Mouse (Mus musculus): Measurements from ENCODE around the gene Tcf7l1.

The Tcf7l1 gene

DNA sequence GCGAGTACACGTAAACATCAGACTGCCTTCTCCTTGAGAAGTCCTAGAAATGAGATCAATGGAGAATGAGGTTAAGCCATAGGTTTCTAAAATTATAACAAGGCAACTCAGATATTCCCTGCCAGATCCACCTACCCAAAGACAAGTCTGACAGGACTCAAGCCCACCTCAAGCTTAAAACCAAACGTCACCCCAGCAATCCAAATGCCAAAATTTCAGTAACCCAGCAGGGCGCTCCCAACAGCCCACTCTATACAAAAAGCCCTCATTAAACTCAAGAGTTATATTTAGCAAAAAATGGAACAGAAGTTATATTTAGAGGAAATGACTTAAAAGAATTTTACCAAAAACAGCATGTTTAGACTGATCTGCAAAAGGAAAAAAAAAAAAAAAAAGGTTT is 5.3 kb downstream of the Tcf7l1 start:
- DNase-seq, result no peak

DNA sequence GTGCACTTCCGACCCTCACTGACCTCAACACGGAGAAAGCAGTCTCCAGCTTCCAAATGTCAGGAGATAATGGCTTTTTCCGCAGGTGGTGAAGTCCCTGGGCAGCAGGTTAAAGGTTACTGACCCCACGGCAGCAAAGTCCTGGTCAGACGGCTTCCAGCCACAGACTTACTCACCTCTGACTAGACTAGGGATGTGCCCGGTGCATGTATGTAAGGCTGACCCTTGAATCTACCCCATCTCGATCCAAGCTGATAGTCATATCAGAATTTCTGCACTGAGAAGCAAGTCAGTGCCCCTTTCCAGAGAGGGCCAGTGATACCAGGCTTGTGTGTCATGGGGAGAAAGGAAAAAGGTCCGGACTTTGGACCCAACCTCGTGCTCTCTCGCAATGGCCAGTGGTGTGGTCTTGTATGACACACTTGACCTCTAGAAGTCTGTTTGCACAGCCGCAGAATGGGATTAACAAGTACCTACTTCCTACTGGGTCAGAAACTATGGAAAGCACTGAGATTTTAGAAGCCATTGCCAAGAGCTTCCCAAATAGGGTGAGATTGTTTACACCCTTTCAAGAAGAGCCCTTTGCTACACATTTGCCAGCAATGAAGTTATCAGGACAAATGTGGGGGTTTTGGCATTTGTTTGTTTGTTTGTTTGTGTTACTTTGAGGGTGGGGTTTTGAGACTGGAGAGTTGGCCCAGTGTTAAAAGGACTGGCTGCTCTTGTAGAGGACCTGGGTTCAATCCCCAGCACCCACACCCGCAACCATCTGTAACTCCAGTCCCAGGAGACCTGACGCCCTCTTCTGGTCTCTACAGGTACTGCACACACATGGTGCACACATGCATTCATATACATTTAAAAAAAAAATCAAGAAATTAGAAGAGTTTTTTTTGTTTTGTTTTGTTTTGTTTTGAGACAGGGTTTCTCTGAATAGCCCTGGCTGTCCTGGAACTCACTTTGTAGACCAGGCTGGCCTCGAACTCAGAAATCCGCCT is 10.0 kb downstream of the Tcf7l1 start:
- DNase-seq, result no peak

DNA sequence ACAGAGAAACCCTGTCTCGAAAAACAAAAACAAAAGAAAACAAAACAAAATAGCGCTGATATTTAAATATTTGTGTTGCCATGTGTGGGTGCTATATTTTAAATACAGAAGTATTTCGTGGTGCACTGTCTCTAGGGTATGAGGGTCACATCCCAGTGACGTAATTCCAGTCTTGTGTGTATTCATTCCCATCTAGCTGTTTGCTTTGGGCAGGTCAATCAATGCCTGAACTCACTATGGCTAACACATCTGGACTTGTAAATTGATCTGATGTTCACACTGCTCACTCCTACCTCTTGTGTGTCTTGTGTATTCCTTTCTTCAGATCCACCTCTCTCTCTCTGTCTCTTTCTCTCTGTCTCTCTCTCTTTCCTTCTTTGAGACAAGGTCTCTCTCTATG is 11.8 kb downstream of the Tcf7l1 start:
- DNase-seq, result no peak

DNA sequence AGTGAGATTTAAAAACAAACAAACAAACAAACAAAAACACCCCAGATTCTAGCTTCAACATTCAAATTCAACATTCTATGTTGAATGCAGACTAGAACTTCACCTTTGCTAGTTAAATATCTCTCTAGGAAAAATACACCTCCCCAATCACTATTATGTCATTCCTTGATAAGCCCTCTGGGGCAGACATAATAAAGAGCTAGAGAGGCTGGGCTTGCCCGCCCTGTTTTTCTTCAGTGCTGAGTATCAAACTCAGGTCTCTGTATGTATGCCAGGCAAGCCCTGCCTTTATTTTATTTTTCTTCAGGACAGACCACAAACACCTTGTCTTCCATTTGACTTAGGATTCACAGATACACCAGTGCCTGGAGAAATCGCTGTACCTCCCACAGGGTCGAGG is 14.8 kb downstream of the Tcf7l1 start:
- no peak for DNase-seq

DNA sequence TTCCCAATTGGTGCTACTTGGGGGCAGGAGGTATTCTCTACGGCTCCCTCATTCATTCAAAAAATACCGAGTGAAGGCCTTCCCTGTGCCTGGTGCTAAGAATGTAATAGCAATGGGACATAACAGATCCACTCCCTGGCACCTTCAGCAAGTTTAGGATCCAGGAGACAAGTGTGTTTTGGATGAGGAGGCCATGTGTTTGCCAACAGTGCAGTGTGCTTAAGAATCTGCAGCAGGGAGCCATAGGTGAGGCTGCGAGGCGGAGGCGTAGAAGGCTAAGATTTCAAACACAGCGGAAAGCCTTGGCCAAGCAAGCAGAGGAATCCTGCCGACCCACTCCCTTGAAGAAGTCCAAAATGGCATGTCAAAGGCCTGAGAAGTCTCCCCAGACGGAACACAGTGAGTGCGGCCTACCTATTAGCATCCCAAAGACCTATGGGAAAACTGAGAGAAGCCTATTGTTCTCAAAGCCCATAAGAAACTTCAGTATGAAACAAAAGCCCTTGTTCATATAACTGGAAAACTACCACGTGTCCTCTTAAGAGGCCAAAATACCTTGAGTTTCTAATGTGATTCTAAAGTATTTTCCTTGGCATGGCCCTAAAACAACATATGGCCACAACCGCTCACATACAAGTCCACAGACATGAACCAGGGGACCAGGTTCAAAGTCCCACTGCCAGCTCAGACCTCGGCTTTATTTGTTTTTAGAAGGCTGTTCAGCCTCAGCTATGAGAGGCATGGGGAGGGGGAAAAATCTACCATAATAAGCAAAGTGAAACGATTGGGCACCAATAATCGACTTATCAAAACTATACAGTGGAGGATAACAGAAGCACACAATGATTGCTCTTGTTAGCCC is 18.9 kb downstream of the Tcf7l1 start:
- no peak for DNase-seq

DNA sequence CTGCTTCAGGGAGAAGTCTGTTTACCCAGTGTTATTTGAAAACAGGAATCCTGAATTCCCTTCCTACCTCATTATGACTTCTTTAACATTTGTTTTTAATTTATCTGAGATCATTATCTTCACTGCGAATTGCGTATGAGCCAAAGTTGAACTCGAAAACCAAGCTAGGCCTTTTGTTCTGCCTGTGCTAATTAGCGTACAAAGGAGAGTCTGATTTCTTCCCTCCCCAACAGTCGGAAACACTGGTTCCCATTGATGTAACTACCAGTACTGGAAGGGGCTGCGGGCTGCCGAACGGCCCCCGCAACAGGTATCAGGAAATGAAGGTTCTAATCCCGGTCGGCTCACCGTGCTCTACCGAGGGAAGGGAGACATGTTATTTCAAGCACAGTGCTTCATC is 19.7 kb downstream of the Tcf7l1 start:
- DNase-seq, result no peak

DNA sequence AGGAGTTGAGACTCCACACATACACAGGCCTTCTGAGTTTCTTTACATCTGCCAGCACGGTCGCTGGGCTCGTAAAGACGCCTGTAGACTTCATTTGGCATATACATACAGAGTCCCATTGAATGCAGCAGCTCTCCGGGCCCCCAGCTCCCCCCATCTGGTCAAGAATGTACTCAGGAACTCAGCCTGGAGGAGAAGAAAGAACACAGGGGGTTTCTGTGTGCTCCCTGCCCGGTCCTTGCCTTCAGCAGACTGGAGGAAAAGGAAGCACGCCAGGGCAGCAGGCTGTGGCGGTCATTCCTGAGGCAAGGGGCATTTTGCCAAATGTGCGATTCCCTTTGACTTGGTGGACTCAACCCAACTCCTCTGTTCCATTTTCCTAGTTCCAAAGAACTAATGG is 20.2 kb downstream of the Tcf7l1 start:
- peak; percentile 83 for DNase-seq

DNA sequence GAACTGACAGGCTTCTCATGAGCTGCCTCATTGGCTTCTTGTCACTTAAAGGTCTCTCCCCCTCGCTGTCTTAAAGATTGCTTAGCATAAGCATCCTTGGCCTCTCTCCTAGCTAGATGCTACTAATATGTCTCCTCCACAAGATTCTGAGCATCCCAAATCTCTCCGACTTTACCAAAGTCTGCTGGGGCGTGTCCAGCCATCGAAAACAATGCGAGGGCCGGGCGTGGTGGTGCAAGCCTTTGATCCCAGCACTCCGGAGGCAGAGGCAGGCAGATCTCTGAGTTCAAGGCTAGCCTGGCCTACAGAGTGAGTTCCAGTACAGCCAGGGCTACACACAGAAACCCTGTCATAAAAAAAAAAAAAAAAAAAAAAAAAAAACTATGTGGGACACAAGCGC is 21.0 kb downstream of the Tcf7l1 start:
- DNase-seq, result no peak

DNA sequence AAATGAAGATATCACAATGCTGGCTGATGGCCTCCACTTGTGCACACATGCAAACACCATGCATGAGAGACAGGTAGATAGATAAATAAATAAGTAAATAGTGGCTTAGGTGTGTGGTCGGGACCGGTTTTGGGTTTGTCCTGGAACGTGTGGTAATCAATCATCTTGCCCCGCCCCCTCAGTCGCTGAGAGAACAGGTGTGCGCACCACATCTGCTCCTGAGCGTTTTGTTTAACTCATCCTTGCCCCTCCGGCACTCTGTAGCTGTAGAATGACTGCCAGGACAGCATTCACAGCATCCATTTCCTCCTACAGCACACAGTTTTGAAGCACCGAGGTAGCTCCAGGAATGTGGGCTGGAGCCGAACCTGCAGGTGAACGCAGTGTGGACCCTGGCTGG is 25.4 kb downstream of the Tcf7l1 start:
- DNase-seq, result no peak

DNA sequence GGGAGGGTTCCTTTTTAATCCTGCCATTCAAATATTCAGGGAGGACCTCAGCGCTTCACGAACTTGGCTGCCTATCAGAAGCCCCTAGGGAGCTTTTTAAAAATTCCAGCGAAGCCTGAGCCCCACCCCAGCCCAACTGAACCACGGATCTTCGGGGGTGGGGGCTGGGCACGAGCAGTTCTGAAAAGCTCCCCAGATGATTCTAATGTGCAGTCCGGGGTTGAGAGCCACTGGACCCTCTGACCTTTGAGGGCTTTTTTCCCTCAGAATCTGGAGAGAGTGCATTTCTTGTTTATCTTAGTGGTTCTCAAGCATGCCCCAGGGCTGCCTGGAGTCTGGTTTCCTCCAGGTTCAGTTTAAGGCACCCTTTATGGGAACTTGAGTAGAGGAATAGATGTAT is 27.4 kb downstream of the Tcf7l1 start:
- peak in 1 of 2 experiments; percentile 24 for DNase-seq

DNA sequence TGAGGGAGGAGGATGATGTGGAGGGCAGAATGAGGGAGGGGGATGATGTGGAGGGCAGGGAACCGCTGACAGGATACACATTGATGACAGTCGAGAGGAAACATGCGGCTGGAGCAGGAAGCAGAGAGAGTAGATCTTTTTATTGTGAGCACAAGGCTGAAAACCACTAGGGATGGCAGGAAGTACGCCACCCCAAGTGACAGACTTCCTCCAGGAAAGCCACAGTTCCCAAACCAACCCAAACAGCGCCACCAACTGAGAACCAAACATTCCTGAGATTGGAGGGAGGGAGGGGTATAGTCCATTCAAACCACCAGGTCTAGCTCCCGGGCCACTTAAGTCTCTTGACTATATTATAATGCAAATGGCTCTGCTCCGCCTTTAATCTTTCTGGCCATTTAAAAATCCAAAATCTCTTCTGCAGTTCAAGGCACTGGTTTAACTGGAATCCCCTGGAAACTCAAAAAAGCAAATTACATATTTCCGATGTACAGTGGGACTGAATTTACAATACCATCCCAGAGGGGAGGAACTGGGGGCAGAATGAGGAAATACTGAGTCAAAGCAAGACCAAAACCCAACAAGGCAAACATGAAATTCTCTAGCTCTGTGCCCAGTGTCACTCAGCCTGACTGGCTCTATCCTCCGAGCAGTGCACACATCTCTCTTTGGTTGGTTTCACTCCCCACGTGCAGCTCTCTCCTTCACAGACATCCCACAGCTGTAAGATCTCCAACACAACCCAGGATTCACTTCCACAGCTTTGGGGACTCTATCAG is 30.6 kb downstream of the Tcf7l1 start:
- DNase-seq, result peak; percentile 59 to 61

DNA sequence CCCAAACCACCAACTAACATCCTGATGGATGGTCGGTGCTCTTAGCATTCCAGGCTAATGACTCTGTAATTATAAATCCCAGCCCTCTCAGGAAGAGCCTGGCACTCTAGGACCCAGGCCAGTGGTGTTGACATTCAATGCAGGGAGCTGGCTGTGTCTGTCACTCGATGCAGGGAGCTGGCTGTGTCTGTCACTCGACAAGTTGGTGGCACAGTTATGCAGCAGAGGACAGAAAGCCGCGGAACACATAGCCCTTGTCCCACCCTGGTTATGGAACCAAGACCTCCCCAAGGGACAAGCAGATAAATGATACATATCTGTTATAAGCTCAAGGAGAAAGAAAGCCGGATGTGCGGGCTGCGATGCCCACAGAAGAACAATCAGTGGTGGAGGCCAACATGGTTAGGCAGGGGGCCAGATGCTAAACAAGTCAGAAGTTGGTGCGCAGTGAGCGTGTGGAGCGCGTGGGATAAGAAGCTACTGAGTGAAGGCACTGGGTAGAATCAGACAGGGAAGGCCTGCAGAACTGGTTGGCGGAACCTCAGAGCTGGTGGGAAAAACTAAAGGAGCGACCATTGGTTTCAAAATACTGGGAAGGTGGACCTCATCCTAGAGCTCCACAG is 33.7 kb downstream of the Tcf7l1 start:
- no peak for DNase-seq

DNA sequence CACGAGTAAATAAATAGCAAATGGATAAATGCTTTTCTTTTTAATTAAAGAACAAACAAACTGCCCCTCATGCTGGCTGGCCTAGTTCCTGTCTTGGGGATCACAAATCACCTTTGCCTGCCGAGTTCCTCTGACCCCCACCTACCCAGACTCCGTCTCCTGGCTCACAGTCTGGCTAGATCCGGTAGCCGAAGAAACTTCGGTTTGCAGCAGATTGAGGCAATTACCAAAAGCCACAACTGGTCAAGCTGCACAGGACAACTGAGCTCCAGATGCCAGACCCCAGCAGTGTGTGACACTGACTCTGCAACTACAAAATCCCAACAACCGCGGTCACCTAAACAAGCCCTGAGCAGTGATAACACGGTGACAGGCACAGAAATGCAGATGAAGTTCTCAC is 34.8 kb downstream of the Tcf7l1 start:
- no peak for DNase-seq

DNA sequence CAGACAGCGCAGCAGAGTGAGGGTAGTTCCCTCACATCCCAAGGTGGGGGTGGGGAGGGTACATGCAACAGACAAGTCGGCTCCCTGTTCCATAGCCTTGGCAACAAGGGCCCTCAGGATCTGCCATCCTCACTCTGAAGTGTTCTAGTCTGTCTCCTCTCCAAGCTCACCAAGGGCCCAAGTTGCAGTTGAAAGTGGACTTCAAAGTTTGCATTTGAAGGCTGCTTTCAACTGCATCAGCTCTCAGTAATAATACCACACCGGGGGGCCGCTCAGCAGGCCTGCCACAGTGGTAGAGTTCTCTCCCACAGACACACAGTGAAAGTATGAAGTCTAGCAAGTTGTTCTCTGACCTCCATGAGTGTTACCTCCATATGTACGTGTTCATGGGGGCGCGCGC is 35.3 kb downstream of the Tcf7l1 start:
- no peak for DNase-seq

DNA sequence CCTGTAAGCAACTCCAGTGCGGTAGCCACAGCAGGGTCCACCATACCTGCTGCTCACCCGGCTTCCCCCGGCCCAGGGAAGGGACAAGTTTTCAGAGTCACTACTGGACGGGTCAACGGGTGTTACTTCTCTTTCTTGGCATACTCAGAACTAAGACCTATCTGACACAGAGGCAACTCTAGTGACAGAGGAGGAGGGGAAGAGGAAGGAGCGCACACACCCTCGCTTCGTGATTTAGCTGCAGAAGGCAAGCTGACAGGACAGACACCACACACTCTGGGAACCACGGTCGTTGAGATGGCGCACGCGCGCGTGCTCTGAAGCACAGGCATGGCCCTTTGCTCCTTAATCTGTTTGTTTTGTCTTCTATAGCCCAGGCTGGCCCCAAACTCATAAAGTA is 36.2 kb downstream of the Tcf7l1 start:
- peak; percentile 19 to 29 for DNase-seq

DNA sequence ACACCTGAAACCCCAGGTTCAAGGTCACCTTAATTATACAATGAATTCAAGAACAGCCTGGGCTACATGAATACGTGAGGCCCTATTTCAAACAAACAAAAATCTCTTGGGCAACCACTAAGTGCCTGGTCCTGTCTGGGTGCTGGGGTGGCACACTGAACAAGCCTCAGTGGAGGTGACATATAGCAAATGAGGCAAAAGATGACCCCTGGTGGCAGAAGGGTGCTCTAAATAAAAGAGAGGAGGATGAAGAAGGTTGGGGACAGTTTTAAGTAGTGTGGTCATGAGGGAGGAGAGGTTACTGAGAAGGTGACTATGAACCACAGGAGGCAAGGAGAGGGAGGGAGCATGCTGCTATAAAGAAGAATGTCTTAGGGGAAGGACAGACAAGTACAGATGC is 37.8 kb downstream of the Tcf7l1 start:
- DNase-seq, result no peak

DNA sequence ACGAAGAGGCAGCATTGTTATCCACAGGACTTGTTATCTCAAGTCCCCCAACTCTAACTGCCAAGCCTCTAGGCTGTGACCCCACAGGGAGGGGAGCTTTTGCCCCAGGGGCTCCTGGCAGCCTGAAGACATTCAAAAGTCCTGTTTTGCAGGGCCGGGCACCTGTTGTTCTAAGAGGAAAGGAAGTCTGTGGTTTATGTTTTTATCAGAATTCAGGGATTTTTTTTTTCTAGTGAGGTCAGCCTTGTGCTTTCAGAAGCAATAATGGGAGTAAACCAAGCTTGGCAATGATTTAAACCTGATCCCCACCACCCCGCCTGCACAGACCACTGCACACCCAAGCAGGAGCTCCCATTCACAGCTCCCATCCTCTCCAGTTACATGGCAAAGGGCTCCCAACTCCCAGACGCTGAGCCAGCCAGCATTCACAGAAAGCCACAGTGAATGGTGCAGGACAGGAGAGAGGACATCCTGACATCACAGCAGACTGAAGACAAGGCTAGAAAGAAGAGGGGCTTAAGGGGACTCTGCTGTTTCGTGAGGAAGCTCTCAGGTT is 40.1 kb downstream of the Tcf7l1 start:
- DNase-seq, result no peak

DNA sequence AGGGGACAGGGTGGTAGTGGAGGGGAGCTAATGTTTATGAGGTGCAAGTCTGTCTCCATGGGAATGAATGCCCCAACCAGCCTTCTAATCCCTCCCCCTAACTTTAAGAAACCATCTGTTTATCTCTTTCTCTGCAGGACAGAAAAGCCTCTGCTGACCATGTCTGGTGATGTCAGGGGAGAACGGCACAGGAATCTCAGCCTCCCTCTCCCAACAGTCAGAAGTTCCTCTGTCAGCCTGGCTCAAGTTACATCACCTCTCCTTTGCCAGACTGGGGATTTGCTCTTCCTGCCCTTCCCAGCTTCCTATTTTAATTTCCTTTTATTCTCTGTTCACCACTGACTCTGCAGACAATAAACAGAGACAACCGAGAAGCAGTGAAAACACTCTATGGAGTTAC is 40.6 kb downstream of the Tcf7l1 start:
- no peak for DNase-seq

DNA sequence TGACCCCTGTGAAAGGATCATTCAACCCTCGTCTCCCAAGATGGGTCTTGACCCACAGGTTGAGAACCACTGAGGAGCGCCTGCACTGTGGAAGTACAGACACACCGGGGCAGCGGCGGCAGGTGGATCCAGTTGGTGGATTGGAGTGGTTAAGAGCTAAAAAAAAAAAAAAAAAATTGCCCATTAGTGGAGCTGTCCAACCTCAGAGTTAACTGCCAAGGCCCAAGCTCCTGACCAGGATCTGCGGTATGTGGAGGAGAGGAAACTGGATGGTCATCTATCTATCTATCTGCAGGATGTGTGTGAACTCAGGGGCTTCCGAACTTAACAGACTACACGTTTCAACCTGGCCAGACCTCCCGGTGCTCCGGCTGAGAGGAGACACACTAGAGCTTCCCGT is 41.2 kb downstream of the Tcf7l1 start:
- DNase-seq, result no peak

DNA sequence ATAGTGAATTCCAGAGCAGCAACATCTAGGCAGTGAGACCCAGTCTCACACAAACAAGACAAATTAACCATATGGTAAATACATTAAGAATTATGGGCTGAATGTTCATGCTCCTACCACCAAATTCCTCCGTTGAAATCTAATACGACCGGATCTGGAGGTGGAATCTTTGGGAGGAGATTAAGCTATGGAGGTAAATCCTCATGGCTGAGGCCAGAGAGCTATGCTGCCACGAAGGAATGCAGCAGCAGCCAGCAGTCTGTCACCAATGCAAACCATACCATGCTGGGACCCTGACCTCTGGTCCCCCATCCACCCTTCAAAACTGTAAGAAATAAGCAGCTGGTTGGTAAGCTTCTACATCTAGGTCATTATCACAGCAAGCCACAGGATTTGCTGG is 41.9 kb downstream of the Tcf7l1 start:
- DNase-seq, result no peak

DNA sequence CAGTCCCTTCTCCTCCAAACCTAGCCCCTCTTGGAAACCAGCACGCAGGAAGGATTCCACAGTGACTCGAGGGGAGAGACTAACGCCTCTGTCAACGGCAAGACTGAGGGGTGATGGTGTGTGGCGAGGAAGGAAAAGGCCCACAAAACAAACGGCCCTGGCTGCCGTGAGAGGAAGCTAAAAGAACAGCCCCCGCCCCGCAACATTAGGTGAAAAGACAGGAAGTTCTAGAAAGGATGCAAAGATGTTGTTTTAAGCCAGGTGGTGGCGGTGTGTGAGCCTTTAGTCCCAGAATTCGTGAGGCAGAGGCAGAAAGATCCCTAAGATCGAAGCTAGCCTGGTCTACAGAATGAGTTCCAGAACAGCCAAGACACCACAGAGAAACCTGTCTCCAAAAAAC is 43.3 kb downstream of the Tcf7l1 start:
- DNase-seq, result no peak

DNA sequence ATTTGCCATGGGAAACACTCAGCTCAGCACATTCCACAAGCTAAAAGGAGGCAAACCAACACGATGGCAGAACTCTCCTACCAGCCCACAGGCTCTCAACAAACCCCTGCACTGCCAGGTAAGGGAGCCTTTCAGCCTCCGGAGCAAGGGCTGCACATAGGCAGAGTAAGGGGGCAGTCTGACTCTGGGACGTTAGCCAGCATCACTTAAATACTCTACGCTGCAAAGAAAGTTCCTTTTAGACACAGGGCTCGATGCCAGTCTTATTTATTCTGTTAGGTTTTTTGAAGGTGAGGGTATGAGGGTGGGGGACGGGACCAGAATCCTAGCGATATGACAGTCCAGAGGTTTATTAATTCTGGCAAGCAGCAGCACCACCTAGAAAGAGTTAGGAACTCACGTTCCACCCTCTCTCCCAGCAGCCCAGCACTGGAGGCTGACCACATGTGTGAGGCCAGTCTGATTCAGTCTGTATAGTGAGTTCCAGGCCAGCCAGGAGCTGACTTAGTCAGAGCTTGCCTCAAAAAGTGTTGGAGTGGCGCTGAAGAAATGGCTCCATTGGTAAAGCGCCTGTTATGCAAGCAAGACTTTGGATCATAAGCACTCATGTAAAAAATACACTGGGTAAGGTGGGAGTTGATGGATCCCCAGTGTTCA is 44.8 kb downstream of the Tcf7l1 start:
- no peak for DNase-seq

Data from kidney, postnatal 36 days (tissue).